Mouse (Mus musculus) urinary bladder, adult 2 months (tissue): ENCODE measurements around the gene Shtn1. TPM values are rescaled to one million over a fixed set of nuclear protein-coding genes. Genes with fewer than 3 reads are reported as not detected.

ENCODE experiments used
- DNase-seq: peaks from one replicate; pipeline ENCODE4 v3.0.0; 2022; ENCODE audit warnings: low spot score
- polyA plus RNA-seq: library from polyadenylated mRNA; depleted of rRNA; stranded (reverse); fragments of >200 nt; gene quantifications from 2 replicates; pipeline ENCODE4 v1.2.3, GENCODE M21; 2012; rRNA removed

Shtn1 gene
- polyA plus RNA-seq, 1 experiment, result 11.6 TPM

GRCm38 (mm10) chr19:58974126-58974525 is 101.8 kb downstream of the Shtn1 start:
- no peak for DNase-seq

- DNase-seq, result no peak
These were observed 105.1 kb downstream of the Shtn1 start for GRCm38 (mm10) chr19:58970826-58971225.

GRCm38 (mm10) chr19:58968731-58969506 is 107.0 kb downstream of the Shtn1 start:
- no peak for DNase-seq

GRCm38 (mm10) chr19:58963011-58963410 is 112.9 kb downstream of the Shtn1 start:
- DNase-seq, result no peak

- DNase-seq, result no peak
These were observed 121.1 kb downstream of the Shtn1 start for GRCm38 (mm10) chr19:58954779-58955178.

GRCm38 (mm10) chr19:58952236-58952635 is 123.7 kb downstream of the Shtn1 start:
- DNase-seq, result no peak

GRCm38 (mm10) chr19:58951521-58951920 is 124.4 kb downstream of the Shtn1 start:
- DNase-seq, result no peak

- no peak for DNase-seq
These were observed 129.9 kb downstream of the Shtn1 start for GRCm38 (mm10) chr19:58945959-58946358.

GRCm38 (mm10) chr19:58942841-58943828 is 132.8 kb downstream of the Shtn1 start, which contains the start of the genes Eno4 and Hspa12a:
TSS of gene Eno4 (plus strand) at chr19:58943425.
TSS of gene Hspa12a (minus strand) at chr19:58943654.
- DNase-seq, result peak; percentile 88

- no peak for DNase-seq
These were observed 142.8 kb downstream of the Shtn1 start for GRCm38 (mm10) chr19:58933062-58933461.

- no peak for DNase-seq
These were observed 144.7 kb downstream of the Shtn1 start for GRCm38 (mm10) chr19:58931081-58931800.

Other genes with a start within 250 kb of the Shtn1 start
- 0.06 and 0.07 TPM in 2 replicates for gene Eno4, start 132.7 kb downstream of the Shtn1 start, polyA plus RNA-seq
- gene Hspa12a, start 132.4 kb downstream of the Shtn1 start, polyA plus RNA-seq, result 11.5 and 13.9 TPM in 2 replicates
- not detected in 2 replicates for gene Vax1, start 94.0 kb upstream of the Shtn1 start, polyA plus RNA-seq
- gene Kcnk18, start 143.1 kb upstream of the Shtn1 start, polyA plus RNA-seq, result not detected in 2 replicates
- gene Slc18a2, start 184.8 kb upstream of the Shtn1 start, polyA plus RNA-seq, result 0.25 and 0.29 TPM in 2 replicates
- 413 and 509 TPM in 2 replicates for gene Rps12-ps3, start 246.2 kb upstream of the Shtn1 start, polyA plus RNA-seq